In genomic region chr11:118545690-118546089, GRCm38 (mm10) we compare ENCODE assay signal across 19 mouse cellular contexts.
DNase-seq lines count a peak whose midpoint lies in the region; ATAC-seq and TF ChIP-seq lines count a peak whose summit lies in the region.
"Had no signal": no experiment of that assay in that cellular context is flagged by ENCODE, and none has a peak within 500 bp of the region (broad histone marks: within the 10 kb centered on the region; RNA-seq: fewer than 3 reads in every experiment).

No protein-coding gene starts in this region.

- WGBS in lung, postnatal 0 days, result 30% methylated on average over 4 of the region's 4 CpGs
- 29% methylated on average over 4 of the region's 4 CpGs for WGBS in embryonic facial prominence, embryonic 10.5 days
- 34% methylated on average over 4 of the region's 4 CpGs for WGBS in forebrain, embryonic 11.5 days

- TF ChIP-seq CTCF in lung, postnatal 0 days (IDR thresholded peaks at IDR 0.05), result no peak

- H3K4me2 ChIP-seq in lung, postnatal 0 days (replicated peaks; ENCODE audit: low read depth, low read length), result no peak overlapping the region
- no peak overlapping the region for H3K4me2 ChIP-seq in forebrain, embryonic 11.5 days (ENCODE audit: low read depth, low read length, severe bottlenecking)
- H3K4me2 ChIP-seq: forebrain, embryonic 13.5 days; hindbrain, embryonic 12.5 days had no signal

- no peaks in the 10 kb centered on the region for H3K9me3 ChIP-seq in lung, postnatal 0 days (ENCODE audit: low read length)
- H3K9me3 ChIP-seq in embryonic facial prominence, embryonic 10.5 days, result no peaks in the 10 kb centered on the region
- H3K9me3 ChIP-seq in forebrain, embryonic 11.5 days (ENCODE audit: control insufficient read depth, low read length), result no peaks in the 10 kb centered on the region
- H3K9me3 ChIP-seq: forebrain, embryonic 13.5 days; hindbrain, embryonic 12.5 days had no signal

- H3K27ac ChIP-seq in lung, postnatal 0 days (ENCODE audit: low read length), result no peak overlapping the region
- no peak overlapping the region for H3K27ac ChIP-seq in embryonic facial prominence, embryonic 10.5 days (replicated peaks)
- H3K27ac ChIP-seq in forebrain, embryonic 11.5 days (ENCODE audit: low read depth, low read length), result no peak overlapping the region
- H3K27ac ChIP-seq: forebrain, embryonic 13.5 days; hindbrain, embryonic 12.5 days had no signal

- H3K36me3 ChIP-seq in lung, postnatal 0 days (ENCODE audit: insufficient read depth, low read length), result no peaks in the 10 kb centered on the region
- no peaks in the 10 kb centered on the region for H3K36me3 ChIP-seq in embryonic facial prominence, embryonic 10.5 days (replicated peaks)
- no peaks in the 10 kb centered on the region for H3K36me3 ChIP-seq in forebrain, embryonic 11.5 days (ENCODE audit: control insufficient read depth, insufficient read depth, low read length)
- H3K36me3 ChIP-seq: G1E; hindbrain, embryonic 12.5 days had no signal

- TF ChIP-seq EP300 in lung, postnatal 0 days (IDR thresholded peaks at IDR 0.05), result no peak

- H3K4me1 ChIP-seq in lung, postnatal 0 days (ENCODE audit: insufficient read depth, low read depth, low read length), result no peaks in the 10 kb centered on the region
- peaks cover 34% of the 10 kb centered on the region for H3K4me1 ChIP-seq in embryonic facial prominence, embryonic 10.5 days
- H3K4me1 ChIP-seq in forebrain, embryonic 11.5 days (replicated peaks; ENCODE audit: control insufficient read depth, insufficient read depth, low read length), result peaks cover 2% of the 10 kb centered on the region; the same call in 1 of the 2 replicates

- no peaks in the 10 kb centered on the region for H3K27me3 ChIP-seq in lung, postnatal 0 days (replicated peaks; ENCODE audit: insufficient read depth, low read length)
- H3K27me3 ChIP-seq in embryonic facial prominence, embryonic 10.5 days (replicated peaks; ENCODE audit: low read depth, poor library complexity, severe bottlenecking), result 0 out of 2 replicates have a peak, but pooled peaks cover 3% of the 10 kb centered on the region
- H3K27me3 ChIP-seq in forebrain, embryonic 11.5 days (ENCODE audit: control insufficient read depth, insufficient read depth, low read length), result no peaks in the 10 kb centered on the region
- H3K27me3 ChIP-seq: hindbrain, embryonic 12.5 days had no signal

- H3K9ac ChIP-seq in lung, postnatal 0 days (replicated peaks; ENCODE audit: low read depth), result no peak overlapping the region
- H3K9ac ChIP-seq in forebrain, embryonic 11.5 days (ENCODE audit: low read length), result no peak overlapping the region
- H3K9ac ChIP-seq: forebrain, embryonic 13.5 days; hindbrain, embryonic 12.5 days; liver, postnatal 0 days had no signal

- peak; percentile 48 for DNase-seq in embryo, embryonic 10 days (ENCODE audit: low spot score)
- DNase-seq in embryo, embryonic 9.5 days (ENCODE audit: extremely low spot score), result no peak
- peak; percentile 18 for DNase-seq in lung, postnatal 0 days (ENCODE audit: low spot score)
- DNase-seq in lung, postnatal 36 days, result no peak
- DNase-seq in embryonic facial prominence, embryonic 10.5 days (ENCODE audit: low spot score), result peak; percentile 33
- peak; percentile 40 for DNase-seq in mesoderm, embryonic 11.5 days (ENCODE audit: low read depth, low spot score)
- DNase-seq in cerebellum, postnatal 14 days, result no peak
- no peak for DNase-seq in forebrain, embryonic 11.5 days (ENCODE audit: low spot score)
- DNase-seq: cerebellum, adult 8-10 months; gastrocnemius, postnatal 25 days; kidney, adult 8-10 months; layer of hippocampus, postnatal 36 days; liver, postnatal 0 days; midbrain, embryonic 14.5 days; thymus, postnatal 36 days had no signal

- no peak for ATAC-seq in lung, postnatal 0 days
- no peak for ATAC-seq in forebrain, embryonic 11.5 days (replicated peaks; ENCODE audit: low FRiP score)
- ATAC-seq: forebrain, embryonic 13.5 days; inflammation-experienced regulatory T-cells, adult 6 months; liver, postnatal 0 days had no signal

- H3K4me3 ChIP-seq in lung, postnatal 0 days (ENCODE audit: low read depth, low read length), result no peak overlapping the region
- no peak overlapping the region for H3K4me3 ChIP-seq in embryonic facial prominence, embryonic 10.5 days
- H3K4me3 ChIP-seq in forebrain, embryonic 11.5 days (ENCODE audit: low read depth, low read length), result no peak overlapping the region
- H3K4me3 ChIP-seq: forebrain, embryonic 13.5 days; hindbrain, embryonic 12.5 days had no signal

Comparison
In these comparisons a context has a peak if more than half of its experiments do, and no peak if none do; other contexts are left out.
1. DNase-seq: peak in embryo, embryonic 10 days (single experiment), lung, postnatal 0 days (single experiment), embryonic facial prominence, embryonic 10.5 days (single experiment) and mesoderm, embryonic 11.5 days (single experiment); none in embryo, embryonic 9.5 days (single experiment), lung, postnatal 36 days (single experiment), cerebellum, postnatal 14 days (0 of 2) and forebrain, embryonic 11.5 days (single experiment).